Mouse (Mus musculus) regulatory T cell (primary cell): ENCODE measurements at regions not wholly inside any gene's neighbourhood (a gene's known extent, or its start where the extent isn't known, plus 50 kb on each side); places are given as distances from the start of the nearest gene placed in this dataset.

ENCODE experiments used
- in situ Hi-C: fragments of 300-600 bp; cut with MboI, MseI; formaldehyde crosslinking; loops from one replicate; pipeline ENCODE4 v1.15.1; 2025; ENCODE audit warnings: high pct_unique_total_duplicates

DNA sequence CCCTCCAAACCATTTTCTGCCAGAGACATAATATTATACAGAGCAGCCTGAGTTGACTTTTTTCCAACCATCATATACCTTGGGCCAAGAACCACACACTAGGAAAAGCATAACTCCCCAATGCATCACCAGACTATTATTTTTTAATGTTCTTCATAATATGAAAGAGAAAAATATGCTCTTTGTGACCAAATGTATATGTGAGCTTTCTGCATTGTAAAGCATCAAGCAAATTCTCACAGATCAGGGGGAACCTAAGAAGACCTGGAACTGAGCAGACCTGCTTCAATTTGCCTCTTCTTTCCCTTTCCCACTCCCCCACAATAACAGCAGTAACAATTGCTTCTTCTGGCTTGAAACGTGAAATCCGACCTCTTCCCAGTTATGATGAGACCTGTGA is 407.6 kb downstream of the Atp6ap1l start:
- in situ Hi-C loops = no loop called here

DNA sequence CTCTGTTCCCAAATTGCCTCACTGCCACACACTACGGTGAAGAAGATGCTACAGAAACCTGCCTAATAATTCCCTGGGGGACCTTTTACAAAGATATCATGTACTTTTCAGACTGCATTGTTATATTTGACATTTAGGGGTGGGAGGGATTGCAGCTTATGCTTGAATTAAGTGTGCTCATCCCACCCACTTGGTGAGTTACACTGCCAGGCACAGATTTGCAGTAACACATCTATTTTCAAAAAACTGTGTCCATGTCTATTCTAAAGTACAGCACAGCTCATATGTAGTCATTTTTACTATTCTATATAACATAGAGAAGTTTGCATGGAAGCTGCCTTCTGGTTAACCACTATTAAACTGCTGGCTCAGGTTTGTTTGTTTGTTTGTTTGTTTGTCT is 404.3 kb upstream of the Xrcc4 start:
- in situ Hi-C loops = no loop called here

DNA sequence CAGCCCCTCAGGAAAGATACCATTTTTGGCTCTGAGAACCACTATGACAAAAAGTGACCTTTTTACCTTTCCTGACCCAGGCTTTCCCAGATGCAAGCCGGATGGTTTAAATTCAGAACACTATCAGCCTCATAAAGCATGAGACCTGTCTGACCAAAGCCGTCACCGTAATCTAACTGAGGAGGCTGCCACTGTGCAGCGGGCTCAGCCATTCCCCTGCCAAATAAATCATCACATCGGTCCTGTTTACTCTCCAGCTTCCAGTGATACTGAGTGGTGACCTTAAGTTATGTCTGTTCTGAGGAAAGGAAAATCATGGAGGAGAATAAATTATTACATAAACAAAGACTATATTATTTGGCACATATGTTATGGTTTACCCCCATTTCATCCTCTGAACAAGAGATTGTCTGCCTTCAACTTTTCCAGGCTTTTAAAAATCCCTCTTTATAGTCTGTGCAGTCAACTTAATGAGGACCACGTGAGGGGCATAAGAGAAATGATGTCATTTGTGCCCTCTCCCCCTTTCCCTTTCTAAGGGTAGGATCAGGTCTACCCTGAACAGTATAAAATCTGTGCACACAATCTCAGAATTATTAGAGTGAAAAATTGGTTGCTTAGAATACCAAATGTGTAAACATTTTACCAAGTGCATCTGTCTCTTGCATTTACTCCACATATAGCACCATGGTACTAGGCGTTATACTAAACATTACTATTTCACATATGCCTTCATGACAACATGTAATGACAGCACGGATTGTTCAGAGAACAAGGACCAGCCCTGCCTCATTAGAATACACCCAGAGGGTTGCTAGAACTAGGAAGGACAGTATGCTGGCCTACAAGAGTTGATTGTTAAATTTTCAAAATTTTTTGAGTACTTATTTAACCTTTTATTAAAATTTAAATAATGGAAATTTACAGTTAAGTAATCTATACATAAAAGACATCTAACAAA is 401.9 kb upstream of the Xrcc4 start:
- in situ Hi-C loops = no loop called here

DNA sequence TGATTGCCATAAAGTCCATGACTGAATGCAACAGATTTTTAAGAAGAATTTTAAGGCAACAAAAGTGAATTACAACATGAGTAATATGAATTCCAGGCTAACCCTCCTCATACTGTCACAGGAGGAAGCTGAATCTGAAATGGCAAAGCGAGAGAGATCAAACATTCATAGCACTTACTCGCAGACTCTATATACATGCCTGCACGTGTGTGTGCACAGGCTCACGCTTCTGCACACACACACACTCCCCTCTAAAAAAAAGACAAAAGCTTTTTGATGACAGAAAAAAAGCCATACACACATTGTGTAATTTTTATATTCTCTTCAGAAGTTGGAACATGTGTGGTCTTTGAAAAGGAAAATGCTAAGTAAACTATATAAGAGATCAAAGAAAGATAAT is 391.1 kb upstream of the Xrcc4 start:
- in situ Hi-C loops = no loop called here

DNA sequence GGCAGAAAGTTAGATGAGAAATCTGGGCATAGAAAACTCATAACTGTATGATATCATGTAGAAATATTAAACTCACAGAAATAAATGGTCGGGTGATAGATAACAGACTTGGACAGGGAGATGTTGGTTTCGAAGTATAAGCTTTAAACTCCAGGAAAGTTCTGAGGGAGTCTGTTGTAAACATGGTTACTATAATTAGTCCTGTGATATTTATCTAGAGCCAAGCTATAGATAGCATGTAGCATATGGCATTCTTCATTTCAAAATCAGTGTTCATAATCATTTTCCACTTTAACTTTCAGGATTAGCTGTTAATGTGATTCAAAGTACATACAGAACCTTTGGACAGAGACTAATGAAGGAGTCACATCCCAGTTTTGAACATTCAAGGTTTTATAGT is 387.5 kb upstream of the Xrcc4 start:
- in situ Hi-C loops = no loop called here

DNA sequence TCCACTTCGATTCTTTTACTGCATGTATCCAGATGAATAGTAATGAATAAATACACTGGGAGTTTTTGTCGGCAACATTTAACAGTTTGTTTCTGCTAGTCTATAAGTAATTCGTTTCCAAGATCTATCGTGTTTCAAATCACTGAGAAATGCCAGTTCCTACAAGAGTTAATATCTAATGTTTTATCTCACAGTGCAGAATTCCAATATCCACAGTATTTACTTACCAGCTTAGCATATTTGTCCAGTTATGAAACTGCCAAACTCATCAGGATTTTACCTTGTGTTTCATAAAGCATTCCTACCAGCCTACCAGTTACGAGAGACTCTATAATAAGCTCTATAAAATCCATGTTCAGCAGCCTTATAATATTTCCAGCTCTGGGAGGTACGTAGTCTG is 385.1 kb upstream of the Xrcc4 start:
- in situ Hi-C loops = no loop called here

DNA sequence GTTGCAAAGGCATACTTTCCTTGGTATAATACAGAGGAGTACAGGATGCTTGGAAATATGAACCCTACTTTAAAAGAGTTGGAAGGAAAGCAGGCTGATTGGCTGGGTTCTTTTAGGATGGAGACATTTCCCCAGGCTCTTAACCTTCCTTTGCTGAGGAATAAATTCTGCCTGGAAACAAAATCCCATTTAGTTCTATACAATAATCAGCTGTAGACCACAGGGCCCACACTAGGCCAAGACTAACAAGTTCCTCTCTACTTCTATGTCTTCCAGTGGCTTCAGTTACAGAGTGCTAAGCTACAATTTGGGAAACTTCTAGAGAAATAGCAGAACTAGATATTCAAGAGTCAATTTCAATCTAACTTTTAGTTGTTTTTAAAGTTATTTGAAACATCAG is 384.6 kb upstream of the Xrcc4 start:
- in situ Hi-C loops = no loop called here

DNA sequence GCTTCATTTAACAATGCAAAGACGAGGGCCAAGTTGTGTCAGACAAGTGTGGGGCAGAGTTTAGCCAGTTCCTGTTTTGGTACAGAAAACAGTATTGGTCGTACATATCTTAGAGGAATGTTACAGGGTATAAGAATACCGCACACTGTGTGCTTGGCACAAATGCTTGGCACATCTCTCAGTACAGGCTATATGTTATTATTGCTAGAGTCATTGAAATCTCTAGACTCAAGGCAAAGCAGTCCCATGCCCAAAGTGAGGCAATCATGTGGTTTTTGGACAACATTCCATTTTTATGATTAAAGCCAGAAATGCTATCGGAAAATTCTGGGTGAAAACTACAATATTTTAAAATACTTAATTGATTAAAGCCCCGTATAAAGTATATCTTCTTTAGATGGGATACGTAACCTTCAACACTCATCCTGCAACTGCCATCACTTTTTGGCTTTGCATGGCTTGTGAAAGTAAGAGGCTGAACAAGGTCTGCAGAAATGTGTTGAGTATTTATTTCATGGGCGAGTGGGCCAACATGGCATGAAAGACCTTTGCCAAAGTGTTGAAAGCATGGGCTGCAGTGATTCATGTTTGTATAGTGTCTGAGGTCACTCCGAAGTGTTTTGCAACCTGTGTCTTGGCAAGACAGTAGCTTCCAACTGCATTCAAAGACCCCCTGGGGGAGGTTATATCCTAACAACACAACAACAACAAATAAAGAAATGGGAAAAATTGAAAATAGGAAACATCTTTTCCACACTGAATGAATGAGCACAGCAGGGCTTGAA is 383.8 kb upstream of the Xrcc4 start:
- in situ Hi-C loops = no loop called here

DNA sequence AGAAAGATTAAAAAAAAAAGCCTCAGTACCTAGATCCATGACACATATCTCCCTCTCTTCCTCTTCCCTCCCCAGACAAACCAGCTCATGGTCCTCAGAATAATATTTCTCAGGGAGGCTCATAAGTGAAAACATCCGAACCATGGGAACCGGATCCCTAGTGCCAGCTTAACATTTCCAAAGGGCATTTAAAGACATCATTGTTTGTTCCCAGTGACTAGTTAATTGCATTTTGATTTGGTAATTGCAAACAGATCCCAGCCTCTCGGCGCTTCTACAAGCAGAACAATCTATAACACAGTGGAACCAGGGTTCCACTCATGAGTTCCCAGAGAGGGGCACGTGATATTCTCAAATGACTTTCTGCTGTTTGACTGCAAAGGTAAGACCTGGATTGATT is 376.7 kb upstream of the Xrcc4 start:
- in situ Hi-C loops = no loop called here

DNA sequence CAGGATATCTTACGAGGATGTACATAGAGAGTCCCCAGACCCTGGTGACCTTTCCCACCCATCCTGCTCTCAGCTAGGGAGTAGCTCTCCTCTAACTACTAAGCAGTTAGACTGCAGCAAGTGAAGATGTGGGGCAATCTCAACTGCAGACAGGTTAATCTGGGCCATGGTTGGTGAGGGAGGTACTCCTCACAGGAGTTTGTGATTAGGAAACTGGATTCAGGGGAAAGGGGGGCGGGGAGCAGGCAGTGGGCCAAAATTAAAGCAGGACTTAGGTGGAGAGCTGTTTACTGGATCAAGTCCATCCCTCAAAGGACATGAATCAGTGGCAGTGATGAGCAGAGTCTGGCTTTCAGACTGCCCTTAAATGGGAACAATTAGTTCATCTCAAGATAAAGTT is 374.6 kb upstream of the Xrcc4 start:
- in situ Hi-C loops = no loop called here

DNA sequence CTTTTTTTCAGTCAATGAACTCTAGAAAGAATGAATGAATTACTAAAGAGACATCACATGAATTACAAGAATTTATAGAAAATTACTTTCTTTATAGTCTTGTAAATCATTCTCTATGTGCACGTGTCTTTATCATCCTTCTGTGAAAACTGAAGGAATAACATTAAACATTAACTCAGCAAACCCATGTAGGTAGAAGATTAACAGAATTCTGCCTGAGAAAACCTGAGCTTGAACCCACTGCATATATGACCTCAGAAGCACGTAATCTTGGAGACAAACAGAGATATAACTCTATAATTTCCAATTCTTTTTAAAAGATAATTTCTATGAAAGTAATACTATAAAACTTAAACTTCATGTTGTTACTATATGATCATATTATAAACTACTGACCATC is 374.0 kb upstream of the Xrcc4 start:
- in situ Hi-C loops = no loop called here

DNA sequence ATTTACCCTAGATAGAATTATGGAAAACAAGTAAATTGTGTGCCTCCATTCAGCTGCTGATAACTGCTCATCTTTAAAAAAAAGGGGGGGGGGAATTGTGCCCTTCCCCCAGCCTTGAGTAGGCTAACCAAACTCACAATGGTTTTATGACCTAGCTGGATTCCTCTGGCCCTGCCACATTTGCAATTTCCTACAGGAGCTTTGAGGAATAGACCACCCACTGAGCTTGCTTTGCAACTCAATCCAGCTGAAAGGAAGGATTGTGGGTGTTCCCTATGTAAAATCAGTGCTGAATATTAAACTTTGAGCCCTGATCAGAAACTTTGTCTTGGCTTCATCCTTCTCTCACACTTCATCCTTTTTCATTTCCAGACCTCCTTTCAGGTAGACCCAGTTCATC is 365.2 kb upstream of the Xrcc4 start:
- in situ Hi-C loops = no loop called here

DNA sequence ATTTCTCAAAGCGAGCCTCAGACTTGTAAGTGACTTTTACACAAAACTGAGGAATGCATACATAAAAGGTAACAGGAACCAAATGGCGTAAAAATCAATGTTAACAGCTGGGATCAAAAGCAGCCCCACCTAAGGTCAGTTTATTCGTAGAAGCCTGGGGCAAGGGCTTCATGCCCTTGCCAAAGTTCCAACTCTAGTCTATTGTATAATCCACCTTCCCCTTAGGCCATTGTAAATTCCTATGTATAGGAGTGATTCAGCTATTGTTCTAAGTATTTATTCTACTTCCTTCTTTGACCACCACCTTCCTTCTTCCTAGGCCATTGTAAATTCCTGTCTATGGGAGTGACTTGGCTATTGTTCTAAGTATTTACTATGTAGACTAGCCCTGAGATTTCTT is 337.5 kb upstream of the Xrcc4 start:
- in situ Hi-C loops = no loop called here

DNA sequence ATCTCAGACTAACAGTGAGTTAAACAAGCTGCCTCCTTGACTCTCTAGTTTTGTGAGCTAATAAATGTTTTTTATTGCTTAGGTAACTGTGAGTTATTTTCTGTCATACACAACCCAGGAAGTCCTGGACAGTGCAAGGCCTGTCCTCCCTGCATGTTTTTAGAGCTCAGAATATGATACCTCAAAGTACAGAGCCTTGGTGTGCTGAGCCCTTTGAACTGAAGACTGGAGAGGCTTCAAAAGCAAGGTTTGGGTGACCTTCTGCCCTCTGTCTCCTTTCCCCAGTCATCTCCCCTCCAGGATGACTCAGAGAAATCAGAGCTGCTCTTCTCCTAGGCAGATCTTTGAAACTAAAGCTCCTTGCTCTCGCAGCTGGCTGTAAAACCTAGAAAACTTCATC is 336.0 kb upstream of the Xrcc4 start:
- in situ Hi-C loops = no loop called here

DNA sequence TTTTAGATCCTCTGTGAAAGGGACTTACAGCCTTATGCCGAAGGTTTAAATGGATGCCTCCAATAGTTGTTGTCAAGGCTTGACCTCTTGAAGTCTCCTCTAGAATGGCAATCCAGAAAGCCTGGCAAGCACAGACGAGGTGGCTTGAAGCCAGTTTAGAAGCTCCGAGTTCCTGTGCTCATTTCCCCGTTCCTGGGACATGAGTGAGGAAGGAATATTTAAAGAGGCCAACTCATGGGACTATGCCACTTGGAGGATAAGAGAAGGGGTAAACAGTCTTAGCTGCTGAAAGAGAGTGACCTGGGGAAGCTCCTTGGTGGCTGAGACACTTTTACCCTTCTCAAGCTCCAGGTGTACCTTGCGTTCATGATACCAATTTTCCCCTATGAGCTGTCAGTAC is 335.1 kb upstream of the Xrcc4 start:
- in situ Hi-C loops = no loop called here

DNA sequence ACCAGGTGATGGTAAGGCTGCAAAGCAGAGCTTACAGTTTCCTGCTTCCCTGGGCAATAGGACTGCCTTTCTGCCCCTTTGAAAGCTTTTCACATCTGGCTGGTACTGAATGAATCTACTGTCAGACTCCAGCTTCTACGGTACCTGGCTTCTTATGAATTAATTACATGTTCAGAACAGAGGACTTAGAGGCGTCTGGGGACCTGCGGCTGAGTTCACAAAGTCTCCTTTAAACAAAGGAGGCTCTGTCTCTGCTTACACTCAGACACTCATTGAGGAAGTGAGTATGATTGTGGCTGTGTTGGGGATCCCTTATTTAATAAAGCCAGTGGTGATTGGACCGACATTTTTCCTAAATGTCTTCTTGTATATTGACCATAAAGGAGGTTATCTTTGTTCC is 331.6 kb upstream of the Xrcc4 start:
- in situ Hi-C loops = no loop called here

DNA sequence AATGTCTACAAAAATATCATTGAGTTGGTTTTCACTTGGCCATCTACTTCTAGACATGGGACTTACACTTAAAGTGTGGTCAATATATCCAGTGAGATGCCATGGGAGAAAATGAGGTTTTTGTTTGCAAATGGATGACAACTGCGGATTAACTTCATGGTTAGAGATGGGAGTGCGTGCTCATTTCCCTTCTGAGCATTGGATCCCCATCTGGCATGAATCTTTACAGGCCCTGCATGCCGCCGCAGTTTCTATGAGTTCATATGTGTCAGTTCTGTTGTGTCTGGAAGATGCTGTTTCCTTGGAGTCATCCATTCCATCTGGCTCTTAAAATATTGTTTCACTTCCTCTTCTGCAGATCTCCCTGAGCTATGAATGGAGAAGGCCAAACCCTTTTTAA is 315.0 kb upstream of the Xrcc4 start:
- in situ Hi-C loops = no loop called here

DNA sequence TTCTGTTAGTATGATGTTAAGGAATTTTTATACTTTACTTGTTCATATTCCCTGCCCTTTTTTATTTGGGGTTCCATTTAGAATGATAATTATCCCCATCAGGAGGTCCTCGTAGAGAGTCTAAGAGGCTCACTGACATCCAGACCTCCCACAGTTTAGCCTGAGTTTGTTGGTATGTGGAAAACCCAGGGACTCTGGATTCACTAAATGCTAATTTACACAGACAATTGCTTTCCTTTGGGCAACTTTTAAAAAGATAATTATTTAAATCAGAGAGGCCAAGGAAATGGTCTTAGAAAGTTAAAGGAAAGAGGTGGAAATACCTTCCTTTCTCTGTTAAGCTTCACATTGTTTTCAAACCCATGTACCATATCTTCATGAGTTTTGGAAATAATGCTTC is 312.7 kb upstream of the Xrcc4 start:
- in situ Hi-C loops = no loop called here

DNA sequence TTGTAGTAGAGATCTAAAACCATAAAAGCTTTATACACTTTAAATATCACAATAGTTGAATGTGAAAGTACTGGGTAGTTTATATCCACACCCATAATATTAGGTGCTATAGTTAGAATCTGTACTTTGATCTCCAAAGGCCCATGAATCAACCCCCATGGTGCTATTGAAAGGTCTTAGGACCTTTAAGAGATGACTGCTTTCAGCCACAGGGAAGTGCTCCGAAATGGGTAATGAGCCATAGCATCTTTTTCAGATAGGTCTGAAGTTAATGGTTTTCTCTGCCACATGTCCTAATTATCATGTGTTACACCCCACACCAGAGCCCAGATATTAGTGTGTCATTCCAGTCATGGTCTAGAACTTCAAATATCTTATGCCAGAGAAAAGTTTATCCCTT is 312.1 kb upstream of the Xrcc4 start:
- in situ Hi-C loops = no loop called here

DNA sequence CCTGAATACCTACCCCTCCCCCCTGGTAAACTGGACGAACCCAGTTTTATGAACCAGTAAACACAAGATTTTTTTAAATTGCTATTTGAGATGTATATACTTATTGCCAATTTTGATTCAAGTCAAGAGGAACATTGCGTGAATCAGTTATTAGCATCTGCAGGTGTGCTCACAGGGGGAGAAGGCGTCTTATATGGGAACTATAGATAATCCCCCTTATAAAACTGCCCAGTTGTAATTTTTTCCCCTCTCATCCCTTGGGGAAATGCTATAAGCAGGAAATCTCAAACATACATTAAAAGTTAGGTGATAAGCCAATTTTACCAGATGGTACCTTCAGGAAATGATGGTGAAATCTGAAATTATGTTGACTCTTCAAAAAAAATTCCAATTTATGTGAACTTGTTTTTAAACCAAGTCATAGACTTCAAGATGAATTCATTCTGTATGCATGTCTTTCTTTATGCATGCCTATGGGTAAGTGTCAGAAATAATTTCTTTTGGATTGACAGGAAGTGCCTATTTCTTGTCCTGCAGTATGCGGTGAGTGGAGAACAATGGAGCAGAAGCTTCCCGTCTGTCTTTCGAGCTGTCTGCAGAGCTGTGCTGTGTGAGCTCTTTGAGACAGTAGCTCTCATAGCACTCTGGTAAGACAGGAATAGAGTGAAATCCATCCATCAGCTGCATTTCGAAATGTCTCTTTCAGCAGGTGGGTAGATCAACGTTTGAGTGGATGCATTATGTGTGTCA is 306.0 kb upstream of the Xrcc4 start:
- in situ Hi-C loops = no loop called here

DNA sequence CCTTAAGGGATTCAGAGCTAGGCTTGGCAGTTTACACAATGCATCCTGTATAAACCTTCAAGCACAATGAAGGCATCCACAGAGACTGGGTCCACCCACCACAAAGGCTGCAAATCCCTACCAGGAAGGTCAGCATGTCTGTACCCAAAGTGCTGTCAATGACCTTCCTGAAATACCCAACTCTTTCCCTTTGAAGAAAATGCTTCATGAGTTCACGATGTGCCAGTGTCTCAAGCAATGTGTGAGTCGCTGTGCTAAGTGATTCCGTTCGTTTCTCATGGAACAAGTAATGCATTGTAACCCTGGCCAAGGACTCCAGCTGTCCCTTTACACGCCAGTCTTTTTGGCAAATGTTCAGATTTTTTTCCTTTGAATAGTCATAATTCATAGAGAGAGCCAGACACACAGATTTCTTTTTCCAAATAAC is 305.4 kb upstream of the Xrcc4 start:
- in situ Hi-C loops = no loop called here

DNA sequence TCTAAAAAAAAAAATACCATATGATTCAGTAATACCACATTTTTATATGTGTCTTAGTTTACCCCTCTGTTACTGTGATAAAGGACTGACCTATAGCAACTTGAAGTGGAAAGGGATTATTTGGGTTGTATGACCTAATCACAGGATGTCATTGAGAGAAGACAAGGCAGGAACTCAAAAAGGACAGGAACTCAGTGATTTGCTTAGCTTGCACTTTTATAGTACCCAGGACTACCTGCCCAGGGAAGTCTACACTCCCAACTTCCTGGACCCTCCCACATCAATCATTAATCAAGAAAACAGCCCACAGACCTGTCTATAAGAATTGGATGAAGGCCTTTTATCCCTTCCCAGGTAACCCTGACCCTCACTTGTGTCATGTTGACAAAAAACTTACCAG is 303.0 kb upstream of the Xrcc4 start:
- in situ Hi-C loops = no loop called here
